Mouse (Mus musculus): ENCODE measurements around the gene Fan1. TPM values are rescaled to one million over a fixed set of nuclear protein-coding genes. Genes with fewer than 3 reads are reported as not detected.

The Fan1 gene
- 5.2 and 5.3 TPM in 2 replicates for polyA plus RNA-seq (2015; fragmentation: Nextera tagmentation; extraction: Ambion mirVana)

DNA sequence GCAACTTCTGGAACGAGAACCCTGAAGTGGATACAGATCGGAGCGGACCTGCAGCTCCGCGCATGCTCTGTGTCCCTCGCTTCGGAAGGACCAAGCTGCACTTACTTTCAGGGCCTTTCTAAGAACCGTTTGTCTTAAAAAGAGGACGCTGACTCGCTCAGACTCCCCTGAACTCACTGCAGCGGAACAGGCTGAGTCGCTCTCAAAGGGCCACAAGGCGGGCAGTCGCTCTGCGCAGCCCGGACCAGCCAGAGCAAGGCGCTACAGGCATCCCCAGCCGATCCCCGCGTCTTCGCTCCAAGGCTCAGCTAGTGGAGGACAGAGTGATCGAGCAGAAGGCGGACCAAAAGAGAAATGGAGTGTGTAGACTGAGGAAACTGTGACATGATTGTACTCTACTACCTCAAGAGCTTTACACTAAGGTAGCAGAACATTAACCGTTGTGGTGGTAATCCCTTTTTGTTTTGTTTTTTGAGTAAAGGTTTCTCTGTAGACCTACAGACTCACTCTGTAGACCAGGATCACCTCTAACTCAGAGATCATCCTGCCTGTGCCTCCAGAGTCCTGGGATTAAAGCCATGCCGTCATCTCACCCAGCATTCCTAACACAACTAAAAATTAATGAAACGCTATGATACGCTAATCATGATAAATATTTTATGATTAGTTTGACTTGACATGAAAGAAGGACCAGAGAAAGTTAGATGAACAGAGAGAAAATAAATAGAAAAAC, at the start of gene Fan1:
Gene Fan1, minus strand, starts transcription at position 266 of the 733 bp plus-strand sequence.

DNA sequence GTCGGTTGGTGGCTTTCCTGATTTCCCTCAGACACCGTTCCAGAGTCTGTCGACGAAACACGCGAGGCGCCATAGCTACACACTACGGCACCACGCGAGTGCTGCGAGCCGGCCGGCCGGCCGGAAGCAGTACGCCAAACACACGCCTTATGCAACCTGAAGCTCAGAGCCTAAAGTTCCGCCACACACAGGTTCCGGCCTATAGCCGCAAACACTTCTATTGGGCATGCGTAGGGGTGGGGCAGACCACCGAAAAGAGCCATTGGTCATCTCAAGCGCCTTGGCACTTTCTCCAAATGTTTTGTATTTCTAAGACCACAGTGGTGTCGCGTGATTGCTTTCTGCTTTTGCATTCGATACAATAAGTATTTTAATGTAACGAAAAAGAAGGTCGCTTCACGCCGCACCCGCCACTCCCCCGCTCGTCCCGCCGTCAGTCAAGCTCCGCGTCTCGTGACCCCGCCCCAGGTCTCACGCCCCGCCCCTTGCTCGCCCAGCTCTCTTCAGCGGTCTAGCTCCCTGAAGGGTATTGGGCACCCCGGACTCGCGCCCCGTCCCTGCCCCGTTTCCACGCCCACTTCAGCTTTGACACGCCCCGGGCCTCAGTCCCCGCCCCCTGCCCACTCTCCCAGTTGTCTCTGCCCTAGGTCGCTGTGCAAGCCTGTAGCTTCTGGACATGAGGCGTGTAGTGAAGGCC, 18.4 kb upstream of the Fan1 start, which contains the start of the genes Mphosph10 and Mcee:
Gene Mphosph10, minus strand, starts transcription at position 147 of the 697 bp plus-strand sequence.
Gene Mcee, plus strand, starts transcription at position 486 of the 697 bp plus-strand sequence.

Other genes starting within 250 kb of the Fan1 start
- 0.45 and 0.88 TPM in 2 replicates for gene Trpm1, start 220.3 kb downstream of the Fan1 start, polyA plus RNA-seq (2015; fragmentation: Nextera tagmentation; extraction: Ambion mirVana)
- 11.5 and 12.6 TPM in 2 replicates for gene Mtmr10, start 86.4 kb downstream of the Fan1 start, polyA plus RNA-seq (2015; fragmentation: Nextera tagmentation; extraction: Ambion mirVana)
- 21.5 and 23.4 TPM in 2 replicates for gene Mphosph10, start 18.2 kb upstream of the Fan1 start, polyA plus RNA-seq (2015; fragmentation: Nextera tagmentation; extraction: Ambion mirVana)
- 68.6 and 85.5 TPM in 2 replicates for gene Mcee, start 18.5 kb upstream of the Fan1 start, polyA plus RNA-seq (2015; fragmentation: Nextera tagmentation; extraction: Ambion mirVana)
- gene Apba2, start 127.6 kb upstream of the Fan1 start, polyA plus RNA-seq (2015; fragmentation: Nextera tagmentation; extraction: Ambion mirVana): 175 and 187 TPM in 2 replicates